Comparison of ENCODE assay signal across 15 mouse cellular contexts in genomic region chr4:150769043-150769442, GRCm38 (mm10).
DNase-seq lines count a peak whose midpoint lies in the region; ATAC-seq and TF ChIP-seq lines count a peak whose summit lies in the region.
"Had no signal": no experiment of that assay in that cellular context is flagged by ENCODE, and none has a peak within 500 bp of the region (broad histone marks: within the 10 kb centered on the region; RNA-seq: fewer than 3 reads in every experiment).

No protein-coding gene starts in this region.

- H3K27ac ChIP-seq in forebrain, embryonic 12.5 days, result peak overlapping the region; percentile 31; the same call in 1 of the 2 replicates
- no peak overlapping the region for H3K27ac ChIP-seq in forebrain, embryonic 13.5 days
- peak overlapping the region; percentile 6; the same call in 1 of the 2 replicates for H3K27ac ChIP-seq in lung, embryonic 14.5 days (ENCODE audit: low read depth)
- 0 out of 2 replicates have a peak overlapping the region, but pooled peaks have one; percentile 13 for H3K27ac ChIP-seq in intestine, embryonic 15.5 days
- no peak overlapping the region for H3K27ac ChIP-seq in stomach, embryonic 16.5 days (ENCODE audit: low read length)
- H3K27ac ChIP-seq: liver, embryonic 13.5 days; midbrain, embryonic 10.5 days; neural tube, embryonic 12.5 days had no signal

- WGBS in forebrain, embryonic 12.5 days, result 62% methylated on average over 7 of the region's 7 CpGs
- WGBS in forebrain, embryonic 13.5 days, result 67% methylated on average over 7 of the region's 7 CpGs
- WGBS in lung, embryonic 14.5 days, result 12% methylated on average over 7 of the region's 7 CpGs
- 39% methylated on average over 7 of the region's 7 CpGs for WGBS in intestine, embryonic 15.5 days
- 24% methylated on average over 7 of the region's 7 CpGs for WGBS in stomach, embryonic 16.5 days

- no peak overlapping the region for H3K4me3 ChIP-seq in forebrain, embryonic 12.5 days (replicated peaks)
- H3K4me3 ChIP-seq in forebrain, embryonic 13.5 days, result no peak overlapping the region
- H3K4me3 ChIP-seq in lung, embryonic 14.5 days (ENCODE audit: low read depth, low read length), result no peak overlapping the region
- H3K4me3 ChIP-seq in intestine, embryonic 15.5 days (replicated peaks), result no peak overlapping the region
- H3K4me3 ChIP-seq in stomach, embryonic 16.5 days (replicated peaks; ENCODE audit: low read length), result no peak overlapping the region
- H3K4me3 ChIP-seq: liver, embryonic 13.5 days; midbrain, embryonic 10.5 days; neural tube, embryonic 12.5 days had no signal

- DNase-seq in lung, embryonic 14.5 days, result peak; percentile 68
- no peak for DNase-seq in lung, postnatal 36 days
- DNase-seq in right cerebral cortex, postnatal 36 days (ENCODE audit: low spot score in 2 of 2), result no peak
- DNase-seq: cerebellum, postnatal 25 days; liver, embryonic 13.5 days had no signal

- no peak for TF ChIP-seq CTCF in lung, embryonic 14.5 days (IDR thresholded peaks at IDR 0.05; ENCODE audit: low read depth)

- H3K9ac ChIP-seq in forebrain, embryonic 12.5 days, result no peak overlapping the region
- H3K9ac ChIP-seq in forebrain, embryonic 13.5 days, result no peak overlapping the region
- no peak overlapping the region for H3K9ac ChIP-seq in lung, embryonic 14.5 days
- H3K9ac ChIP-seq in intestine, embryonic 15.5 days, result no peak overlapping the region
- H3K9ac ChIP-seq in stomach, embryonic 16.5 days (ENCODE audit: low read length), result no peak overlapping the region
- H3K9ac ChIP-seq: liver, embryonic 13.5 days; neural tube, embryonic 12.5 days had no signal

- no peak overlapping the region for H3K4me2 ChIP-seq in forebrain, embryonic 12.5 days
- no peak overlapping the region for H3K4me2 ChIP-seq in forebrain, embryonic 13.5 days
- H3K4me2 ChIP-seq in lung, embryonic 14.5 days, result no peak overlapping the region
- no peak overlapping the region for H3K4me2 ChIP-seq in intestine, embryonic 15.5 days (replicated peaks)
- no peak overlapping the region for H3K4me2 ChIP-seq in stomach, embryonic 16.5 days (ENCODE audit: low read depth, low read length)
- H3K4me2 ChIP-seq: liver, embryonic 13.5 days; neural tube, embryonic 12.5 days had no signal

- no peaks in the 10 kb centered on the region for H3K36me3 ChIP-seq in forebrain, embryonic 12.5 days (replicated peaks)
- H3K36me3 ChIP-seq in forebrain, embryonic 13.5 days (ENCODE audit: poor library complexity, severe bottlenecking), result no peaks in the 10 kb centered on the region
- H3K36me3 ChIP-seq in lung, embryonic 14.5 days (ENCODE audit: insufficient read depth), result no peaks in the 10 kb centered on the region
- no peaks in the 10 kb centered on the region for H3K36me3 ChIP-seq in intestine, embryonic 15.5 days
- H3K36me3 ChIP-seq in stomach, embryonic 16.5 days (ENCODE audit: control insufficient read depth, insufficient read depth, low read length), result no peaks in the 10 kb centered on the region
- H3K36me3 ChIP-seq: G1E; liver, embryonic 13.5 days; midbrain, embryonic 10.5 days had no signal

- ATAC-seq in forebrain, embryonic 12.5 days (ENCODE audit: low FRiP score), result no peak
- ATAC-seq in forebrain, embryonic 13.5 days, result no peak
- ATAC-seq in lung, embryonic 14.5 days (ENCODE audit: insufficient read depth), result peak; percentile 63
- ATAC-seq in intestine, embryonic 15.5 days, result 0 out of 2 replicates have a peak, but pooled peaks have one; percentile 17
- ATAC-seq in stomach, embryonic 16.5 days (ENCODE audit: insufficient read depth, low FRiP score), result 0 out of 2 replicates have a peak, but pooled peaks have one; percentile 35
- no peak for ATAC-seq in inflammation-experienced regulatory T-cells, adult 6 months
- ATAC-seq: forebrain, embryonic 14.5 days; hindbrain, embryonic 16.5 days had no signal

- H3K27me3 ChIP-seq in forebrain, embryonic 12.5 days, result no peaks in the 10 kb centered on the region
- H3K27me3 ChIP-seq in forebrain, embryonic 13.5 days, result no peaks in the 10 kb centered on the region
- no peaks in the 10 kb centered on the region for H3K27me3 ChIP-seq in lung, embryonic 14.5 days (ENCODE audit: insufficient read depth, low read length)
- H3K27me3 ChIP-seq in intestine, embryonic 15.5 days (replicated peaks), result no peaks in the 10 kb centered on the region
- no peaks in the 10 kb centered on the region for H3K27me3 ChIP-seq in stomach, embryonic 16.5 days (ENCODE audit: control insufficient read depth, insufficient read depth, low read length)
- H3K27me3 ChIP-seq: liver, embryonic 13.5 days; neural tube, embryonic 12.5 days had no signal

- H3K4me1 ChIP-seq in forebrain, embryonic 12.5 days, result no peaks in the 10 kb centered on the region; the same call in 1 of the 2 replicates
- H3K4me1 ChIP-seq in forebrain, embryonic 13.5 days, result no peaks in the 10 kb centered on the region
- H3K4me1 ChIP-seq in lung, embryonic 14.5 days (ENCODE audit: insufficient read depth), result 0 out of 2 replicates have a peak, but pooled peaks cover 5% of the 10 kb centered on the region
- H3K4me1 ChIP-seq in intestine, embryonic 15.5 days (replicated peaks), result 0 out of 2 replicates have a peak, but pooled peaks cover 4% of the 10 kb centered on the region
- no peaks in the 10 kb centered on the region for H3K4me1 ChIP-seq in stomach, embryonic 16.5 days (ENCODE audit: control insufficient read depth, insufficient read depth, low read length)
- H3K4me1 ChIP-seq: liver, embryonic 13.5 days had no signal

- no peaks in the 10 kb centered on the region; the same call in 1 of the 2 replicates for H3K9me3 ChIP-seq in forebrain, embryonic 12.5 days
- no peaks in the 10 kb centered on the region; the same call in 1 of the 2 replicates for H3K9me3 ChIP-seq in forebrain, embryonic 13.5 days (replicated peaks)
- H3K9me3 ChIP-seq in lung, embryonic 14.5 days (ENCODE audit: low read depth, low read length), result peaks cover 6% of the 10 kb centered on the region; the same call in 1 of the 2 replicates
- H3K9me3 ChIP-seq in intestine, embryonic 15.5 days, result no peaks in the 10 kb centered on the region
- H3K9me3 ChIP-seq in stomach, embryonic 16.5 days (replicated peaks; ENCODE audit: control insufficient read depth, low read length), result peaks cover 4% of the 10 kb centered on the region

Comparison
In these comparisons a context has a peak if more than half of its experiments do, and no peak if none do; other contexts are left out.
1. H3K27ac ChIP-seq: peak in forebrain, embryonic 12.5 days (single experiment), lung, embryonic 14.5 days (single experiment) and intestine, embryonic 15.5 days (single experiment); none in forebrain, embryonic 13.5 days (single experiment) and stomach, embryonic 16.5 days (single experiment).
2. ATAC-seq: peak in lung, embryonic 14.5 days (single experiment), intestine, embryonic 15.5 days (single experiment) and stomach, embryonic 16.5 days (single experiment); none in forebrain, embryonic 12.5 days (single experiment), forebrain, embryonic 13.5 days (single experiment) and inflammation-experienced regulatory T-cells, adult 6 months (single experiment).